Mouse (Mus musculus) layer of hippocampus, adult 9-10 months (tissue): ENCODE measurements around the gene Tcf12.

Source experiments
- DNase-seq: peaks from one replicate; pipeline ENCODE4 v3.0.0; 2022; ENCODE audit warnings: low spot score

Tcf12 gene

GRCm38 (mm10) chr9:71836366-71836765 is 275.3 kb downstream of the Tcf12 start:
- no peak for DNase-seq

GRCm38 (mm10) chr9:71835203-71835815 is 276.4 kb downstream of the Tcf12 start:
- no peak for DNase-seq

- DNase-seq, result no peak
Measured at GRCm38 (mm10) chr9:71834707-71835106, 277.0 kb downstream of the Tcf12 start.

GRCm38 (mm10) chr9:71831756-71832699 is 279.6 kb downstream of the Tcf12 start:
- DNase-seq, result no peak

- DNase-seq, result no peak
Measured at GRCm38 (mm10) chr9:71830994-71831393, 280.7 kb downstream of the Tcf12 start.

- no peak for DNase-seq
Measured at GRCm38 (mm10) chr9:71830365-71830764, 281.3 kb downstream of the Tcf12 start.

GRCm38 (mm10) chr9:71829753-71830152 is 281.9 kb downstream of the Tcf12 start:
- no peak for DNase-seq

- no peak for DNase-seq
Measured at GRCm38 (mm10) chr9:71829137-71829536, 282.5 kb downstream of the Tcf12 start.

GRCm38 (mm10) chr9:71827371-71827770 is 284.3 kb downstream of the Tcf12 start:
- DNase-seq, result no peak

GRCm38 (mm10) chr9:71826040-71826525 is 285.6 kb downstream of the Tcf12 start:
- no peak for DNase-seq

- DNase-seq, result no peak
Measured at GRCm38 (mm10) chr9:71822003-71822402, 289.7 kb downstream of the Tcf12 start.

GRCm38 (mm10) chr9:71818453-71818852 is 293.2 kb downstream of the Tcf12 start:
- DNase-seq, result no peak

- DNase-seq, result no peak
Measured at GRCm38 (mm10) chr9:71816121-71816520, 295.6 kb downstream of the Tcf12 start.

GRCm38 (mm10) chr9:71813565-71813964 is 298.1 kb downstream of the Tcf12 start:
- DNase-seq, result no peak

- no peak for DNase-seq
Measured at GRCm38 (mm10) chr9:71812914-71813313, 298.8 kb downstream of the Tcf12 start.

- no peak for DNase-seq
Measured at GRCm38 (mm10) chr9:71812402-71812801, 299.3 kb downstream of the Tcf12 start.

- no peak for DNase-seq
Measured at GRCm38 (mm10) chr9:71811404-71811803, 300.3 kb downstream of the Tcf12 start.

- DNase-seq, result no peak
Measured at GRCm38 (mm10) chr9:71810723-71811122, 300.9 kb downstream of the Tcf12 start.

GRCm38 (mm10) chr9:71808640-71809254 is 302.9 kb downstream of the Tcf12 start:
- no peak for DNase-seq

GRCm38 (mm10) chr9:71807801-71808200 is 303.9 kb downstream of the Tcf12 start:
- DNase-seq, result no peak

GRCm38 (mm10) chr9:71806422-71806805 is 305.3 kb downstream of the Tcf12 start:
- peak; percentile 59 for DNase-seq

- no peak for DNase-seq
Measured at GRCm38 (mm10) chr9:71805646-71806421, 305.8 kb downstream of the Tcf12 start.
